Mouse (Mus musculus) spleen, postnatal 14 days (tissue): ENCODE measurements around the gene Defb28.

ENCODE experiments used
- DNase-seq, 2 experiments: peaks; one replicate each; pipeline ENCODE4 v3.0.0; 2021 to 2022; ENCODE audit warnings: low spot score in 2 of 2

The Defb28 gene

GRCm38 (mm10) chr2:152517981-152518380, at the start of gene Defb28:
TSS of gene Defb28 (plus strand) at chr2:152518255.
- no peak for DNase-seq

DNA sequence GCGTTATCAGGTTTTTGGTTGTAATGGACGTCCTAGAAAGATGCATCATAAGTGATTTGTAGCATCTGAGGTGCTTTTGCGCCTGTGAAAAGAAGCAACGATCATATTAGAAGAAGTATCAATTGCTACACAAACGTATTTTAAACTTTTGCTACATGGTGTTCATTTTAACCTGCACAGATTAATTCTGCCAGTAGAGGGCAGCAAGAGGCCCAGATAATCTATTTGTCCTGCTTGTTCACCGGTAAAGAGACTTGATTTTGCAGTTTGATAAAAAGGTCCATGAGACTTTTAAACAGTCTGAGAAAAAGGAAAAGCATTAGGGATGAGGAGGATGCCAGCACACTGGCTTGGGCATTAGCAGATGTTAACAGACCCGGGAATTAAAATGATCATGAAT, 47.1 kb upstream of the Defb28 start:
- no peak for DNase-seq

GRCm38 (mm10) chr2:152472434-152472833, 45.6 kb upstream of the Defb28 start:
- no peak for DNase-seq

GRCm38 (mm10) chr2:152476763-152477162, 41.3 kb upstream of the Defb28 start, which contains the start of gene Defb20:
TSS of gene Defb20 (plus strand) at chr2:152477063.
- DNase-seq: no peak

GRCm38 (mm10) chr2:152480881-152481280, 37.2 kb upstream of the Defb28 start:
- DNase-seq: no peak

- no peak for DNase-seq
Observed at GRCm38 (mm10) chr2:152481726-152482125, 36.3 kb upstream of the Defb28 start.

- no peak for DNase-seq
Observed at GRCm38 (mm10) chr2:152487024-152487423, 31.0 kb upstream of the Defb28 start.

DNA sequence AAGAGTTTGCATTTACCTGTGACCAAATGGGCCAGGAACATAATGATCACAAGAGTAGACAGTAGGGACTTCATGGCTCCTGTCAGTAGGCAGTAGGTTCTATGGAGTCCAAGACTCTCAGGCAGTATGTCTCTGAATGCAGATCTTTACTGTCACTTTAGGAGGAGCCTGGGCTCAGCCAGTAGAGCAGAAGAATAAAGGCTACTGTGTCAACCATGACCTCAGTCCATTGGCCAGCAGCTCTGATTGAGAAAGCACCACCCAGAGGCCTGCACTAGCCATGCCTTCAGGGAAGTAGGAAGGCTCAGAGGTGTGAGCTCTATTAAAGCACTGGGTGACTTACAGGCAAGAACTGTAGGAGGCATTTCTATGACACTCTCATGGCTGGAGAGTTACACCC, 28.0 kb upstream of the Defb28 start, which contains the start of gene Defb22:
Defb22 (minus strand) TSS at position 101 of the 400 bp plus-strand sequence.
- no peak for DNase-seq

- no peak for DNase-seq
Observed at GRCm38 (mm10) chr2:152493151-152493550, 24.9 kb upstream of the Defb28 start.

- no peak for DNase-seq
Observed at GRCm38 (mm10) chr2:152498020-152498419, 20.0 kb upstream of the Defb28 start.

- DNase-seq: no peak
Observed at GRCm38 (mm10) chr2:152500204-152500862, 17.7 kb upstream of the Defb28 start.

DNA sequence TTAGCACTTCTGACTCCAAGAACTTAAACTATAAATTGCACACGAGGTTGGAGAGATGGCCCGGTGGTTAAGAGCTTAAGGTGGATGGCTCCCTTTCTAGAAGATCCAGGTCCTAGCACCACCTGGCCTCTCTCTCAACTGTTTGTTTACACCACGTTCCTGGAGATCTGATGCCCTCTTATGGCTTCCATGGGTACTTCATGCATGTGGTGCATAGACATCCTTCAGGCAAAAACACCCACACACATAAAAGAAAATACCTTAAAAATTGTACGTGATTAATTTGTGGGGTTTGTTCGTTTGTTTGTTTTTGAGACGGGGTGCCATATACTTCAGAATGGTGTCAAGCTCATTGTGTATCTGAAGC, 17.2 kb upstream of the Defb28 start:
- no peak for DNase-seq

DNA sequence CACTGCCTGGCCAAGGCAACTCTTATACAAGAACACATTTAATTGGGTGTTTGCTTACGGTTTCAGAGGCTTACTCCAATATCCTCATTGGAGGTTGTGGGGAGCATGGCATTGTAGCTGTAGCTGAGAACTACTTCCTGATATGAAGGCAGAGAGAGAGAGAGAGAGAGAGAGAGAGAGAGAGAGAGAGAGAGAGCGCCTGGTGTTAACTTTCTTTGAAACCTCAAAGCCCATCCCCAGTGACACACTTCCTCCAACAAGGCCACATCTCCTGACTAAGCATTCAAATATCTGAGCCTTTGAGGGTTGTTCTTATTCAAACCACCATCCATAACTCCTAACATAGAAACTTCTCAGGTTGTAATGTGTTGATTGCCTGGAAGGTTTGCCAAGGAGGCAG, 14.1 kb upstream of the Defb28 start:
- DNase-seq: no peak

- no peak for DNase-seq
Observed at GRCm38 (mm10) chr2:152511592-152511991, 6.5 kb upstream of the Defb28 start, which contains the start of gene Defb26. TSS of gene Defb26 (minus strand) at chr2:152511692.

DNA sequence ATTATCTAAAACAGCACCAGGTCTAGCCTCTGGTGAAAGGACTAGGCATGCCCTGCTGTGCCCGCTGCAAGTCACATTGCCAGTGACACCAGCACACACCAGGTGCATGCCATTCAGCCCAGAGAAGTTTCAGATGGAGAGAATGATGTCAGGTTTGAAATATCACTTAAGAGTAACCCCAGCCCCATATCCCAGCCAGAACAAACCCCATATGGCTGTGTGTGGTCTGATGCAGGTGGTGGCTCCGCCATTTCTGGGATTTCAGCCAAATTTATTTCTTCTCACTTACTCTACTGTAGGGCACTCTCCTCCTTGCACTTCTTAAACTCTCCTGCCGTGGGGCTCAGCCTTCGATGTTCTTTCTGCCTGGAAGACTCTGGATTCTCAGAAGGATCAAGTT, 2.0 kb upstream of the Defb28 start:
- no peak for DNase-seq

DNA sequence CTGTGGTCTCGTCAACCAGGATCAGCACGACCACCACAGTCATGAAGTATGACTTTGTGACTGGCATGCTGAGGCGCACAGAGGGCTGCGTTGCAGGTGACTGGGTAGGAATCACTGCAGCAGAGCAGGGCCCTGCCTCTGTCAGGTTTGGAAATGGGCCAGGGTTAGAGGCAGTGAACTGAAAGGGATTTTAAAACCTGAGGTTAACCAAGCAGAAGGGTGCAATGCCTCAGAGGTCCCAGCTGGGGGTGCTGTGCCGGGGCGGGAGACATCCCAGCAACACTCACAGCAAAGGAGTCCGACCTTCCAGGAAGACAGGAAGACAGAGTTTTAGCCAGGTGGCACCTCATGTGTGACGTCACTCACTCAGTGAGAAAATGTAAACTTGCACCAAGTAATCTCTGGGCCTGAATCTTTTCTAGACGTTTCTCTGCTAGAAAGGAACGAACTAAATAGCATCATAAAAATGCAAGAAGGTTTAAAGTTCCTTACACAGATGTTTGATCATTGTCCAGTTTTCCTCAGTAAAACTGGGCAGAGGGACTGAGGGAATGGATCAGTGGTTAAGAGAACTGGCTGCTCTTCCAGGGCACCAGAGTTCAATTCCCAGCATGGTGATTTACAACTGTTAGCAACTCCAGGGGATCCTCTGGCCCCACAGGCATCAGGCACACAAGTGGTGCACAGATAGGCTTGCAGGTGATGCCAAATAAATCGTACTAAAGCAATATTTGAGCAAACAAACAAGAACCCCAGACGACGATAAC, 22.1 kb downstream of the Defb28 start, which contains the start of gene Defb29:
Defb29 (minus strand) TSS at position 155 of the 767 bp plus-strand sequence.
- no peak for DNase-seq

GRCm38 (mm10) chr2:152541979-152542378, 23.9 kb downstream of the Defb28 start:
- no peak for DNase-seq

GRCm38 (mm10) chr2:152542897-152543296, 24.8 kb downstream of the Defb28 start:
- no peak for DNase-seq

DNA sequence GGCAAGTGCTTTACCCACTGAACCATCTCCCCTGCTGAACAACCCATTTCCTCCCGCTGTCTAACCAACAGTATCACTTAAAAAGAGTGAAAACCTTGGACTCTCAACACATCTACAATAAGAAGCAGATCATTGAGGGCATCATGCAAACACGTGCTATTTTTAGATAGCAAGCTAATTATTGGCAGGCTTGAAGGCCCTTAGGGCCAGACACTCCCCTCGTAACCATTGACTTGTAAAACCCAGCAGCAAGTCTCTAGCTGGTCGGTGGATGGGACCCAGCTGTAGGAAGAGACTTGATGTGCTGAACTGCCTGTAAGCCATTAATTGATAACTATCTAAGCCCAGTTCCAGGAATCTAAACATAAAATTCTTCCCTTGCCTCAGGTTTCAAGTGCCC, 25.4 kb downstream of the Defb28 start:
- DNase-seq: no peak

DNA sequence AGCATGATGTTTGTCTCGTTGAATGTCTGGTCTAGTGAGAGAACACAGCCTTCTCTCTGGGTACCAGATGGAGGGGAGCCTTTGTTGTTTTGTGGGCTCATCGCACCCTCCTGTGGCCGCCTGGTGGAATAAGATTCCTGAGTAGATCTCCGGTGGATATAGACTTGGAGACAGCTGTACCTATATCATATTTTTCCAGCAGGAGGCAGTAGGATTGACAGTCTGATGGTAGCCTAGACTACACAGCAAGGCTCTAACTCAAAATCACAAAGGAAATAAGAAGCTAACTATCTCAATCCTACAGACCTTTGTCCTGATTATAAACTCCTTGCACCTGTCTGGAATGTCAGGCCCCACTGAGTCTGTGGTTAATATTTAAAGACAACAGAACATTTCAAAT, 26.6 kb downstream of the Defb28 start:
- no peak for DNase-seq

- DNase-seq: no peak
Observed at GRCm38 (mm10) chr2:152548124-152548523, 30.1 kb downstream of the Defb28 start.

- peak in 1 of 2 experiments; percentile 8 for DNase-seq
Observed at GRCm38 (mm10) chr2:152553774-152554423, 35.8 kb downstream of the Defb28 start.

DNA sequence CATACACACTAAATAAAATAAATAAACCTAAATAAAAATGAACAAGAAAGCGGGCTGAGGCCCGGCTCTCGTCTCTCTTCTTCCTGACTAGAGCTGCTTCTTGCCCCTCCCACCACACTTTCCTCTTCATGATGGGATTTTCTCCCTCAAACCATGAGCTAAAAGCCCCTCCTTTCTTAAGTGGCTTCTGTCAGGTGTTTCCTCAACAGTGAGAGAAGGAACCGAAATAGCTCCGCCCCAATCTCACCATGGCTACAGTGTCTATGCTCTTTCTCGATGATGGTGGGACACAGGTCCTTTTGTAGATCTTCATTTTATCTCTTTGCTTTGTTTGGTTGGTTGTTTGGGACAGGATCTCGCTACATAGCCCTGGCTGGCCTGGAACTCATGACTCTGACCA, 38.6 kb downstream of the Defb28 start:
- no peak for DNase-seq
